Mouse (Mus musculus) heart, embryonic 10.5 days (tissue): ENCODE measurements around the gene Pts. TPM values are rescaled to one million over a fixed set of nuclear protein-coding genes. Genes with fewer than 3 reads are reported as not detected.

ENCODE experiments used
- DNase-seq: peaks from one replicate; pipeline ENCODE4 v3.0.0-alpha.2; 2017; ENCODE audit warnings: low spot score
- H3K27ac ChIP-seq: fragments of 300-500 bp; sonication (generic); 2 replicates; pipeline ENCODE4 v1.5.1; 2016; ENCODE audit warnings: mild to moderate bottlenecking
- H3K27me3 ChIP-seq: fragments of 300-500 bp; sonication (generic); 2 replicates; pipeline ENCODE4 v1.6.1; 2016; ENCODE audit warnings: mild to moderate bottlenecking; ENCODE audit not compliant: poor library complexity, insufficient read depth, severe bottlenecking
- H3K36me3 ChIP-seq: fragments of 300-500 bp; sonication (generic); 2 replicates; pipeline ENCODE4 v1.6.1; 2016; ENCODE audit warnings: mild to moderate bottlenecking, moderate library complexity
- H3K4me1 ChIP-seq: fragments of 300-500 bp; sonication (generic); 2 replicates; pipeline ENCODE4 v1.6.1; 2016; ENCODE audit warnings: mild to moderate bottlenecking
- H3K4me3 ChIP-seq: fragments of 300-500 bp; sonication (generic); 2 replicates; pipeline ENCODE4 v1.5.1; 2016; ENCODE audit warnings: mild to moderate bottlenecking, moderate library complexity
- H3K9me3 ChIP-seq: fragments of 300-500 bp; sonication (generic); 2 replicates; pipeline ENCODE4 v1.6.1; 2016; ENCODE audit warnings: mild to moderate bottlenecking, moderate library complexity
- WGBS: fragments of 180-500 bp; shearing (Covaris S2); methylation state at CpG from one replicate; pipeline ENCODE4 v1.1.7; 2016; 5-methylcytosine and 5-hydroxymethylcytosine counted together
- polyA plus RNA-seq: library from polyadenylated mRNA; unstranded; fragments of >200 nt; fragmentation: Nextera tagmentation; extraction: Ambion mirVana; gene quantifications from 2 replicates; pipeline ENCODE4 v1.2.1, GENCODE M21; 2016

Gene Pts
- polyA plus RNA-seq, 1 experiment from 2014 or later, result 78.6 TPM

GRCm38 (mm10) chr9:50548936-50549335 is 20.4 kb upstream of the Pts start:
- Histone ChIP-seq H3K27me3 (no peaks in the 10 kb centered on the region), H3K9me3 (no peaks in the 10 kb centered on the region), H3K4me3 (no peak overlapping the region), H3K4me1 (peaks cover 2% of the 10 kb centered on the region; the same call in 1 of the 2 replicates), H3K36me3 (no peaks in the 10 kb centered on the region), H3K27ac (no peak overlapping the region)
- WGBS, result 84% methylated on average over 4 of the region's 4 CpGs
- DNase-seq, result no peak

GRCm38 (mm10) chr9:50547859-50548478 is 19.4 kb upstream of the Pts start:
- H3K27me3 ChIP-seq, result no peaks in the 10 kb centered on the region
- no peaks in the 10 kb centered on the region for H3K9me3 ChIP-seq
- WGBS, result 29% methylated on average over 5 of the region's 5 CpGs
- H3K27ac ChIP-seq, result no peak overlapping the region
- no peak overlapping the region for H3K4me3 ChIP-seq
- no peaks in the 10 kb centered on the region; the same call in 1 of the 2 replicates for H3K4me1 ChIP-seq
- no peak for DNase-seq
- H3K36me3 ChIP-seq, result no peaks in the 10 kb centered on the region

GRCm38 (mm10) chr9:50542401-50542800 is 13.9 kb upstream of the Pts start:
- DNase-seq, result no peak
- no peaks in the 10 kb centered on the region for H3K9me3 ChIP-seq
- no peaks in the 10 kb centered on the region for H3K27me3 ChIP-seq
- no peak overlapping the region for H3K27ac ChIP-seq
- no peaks in the 10 kb centered on the region for H3K4me1 ChIP-seq
- H3K36me3 ChIP-seq, result no peaks in the 10 kb centered on the region
- no peak overlapping the region for H3K4me3 ChIP-seq
- 77% methylated on average over 9 of the region's 9 CpGs for WGBS

GRCm38 (mm10) chr9:50540170-50540569 is 11.6 kb upstream of the Pts start:
- Histone ChIP-seq H3K4me3 (no peak overlapping the region), H3K27me3 (no peaks in the 10 kb centered on the region), H3K9me3 (no peaks in the 10 kb centered on the region), H3K27ac (no peak overlapping the region), H3K4me1 (no peaks in the 10 kb centered on the region), H3K36me3 (no peaks in the 10 kb centered on the region)
- whole genome bisulfite sequencing, result 71% methylated on average over 7 of the region's 7 CpGs
- no peak for DNase-seq

- H3K27ac ChIP-seq, result no peak overlapping the region
- H3K27me3 ChIP-seq, result no peaks in the 10 kb centered on the region
- no peak overlapping the region for H3K4me3 ChIP-seq
- no peaks in the 10 kb centered on the region for H3K36me3 ChIP-seq
- DNase-seq, result no peak
- H3K4me1 ChIP-seq, result no peaks in the 10 kb centered on the region
- H3K9me3 ChIP-seq, result no peaks in the 10 kb centered on the region
- WGBS, result 61% methylated on average over 4 of the region's 4 CpGs
These were observed 8.8 kb upstream of the Pts start for GRCm38 (mm10) chr9:50537295-50537694.

- no peaks in the 10 kb centered on the region for H3K4me1 ChIP-seq
- no peaks in the 10 kb centered on the region for H3K9me3 ChIP-seq
- H3K27ac ChIP-seq, result no peak overlapping the region
- DNase-seq, result no peak
- no peaks in the 10 kb centered on the region for H3K36me3 ChIP-seq
- no peak overlapping the region for H3K4me3 ChIP-seq
- WGBS, result 73% methylated on average over 7 of the region's 7 CpGs
- no peaks in the 10 kb centered on the region for H3K27me3 ChIP-seq
These were observed 8.1 kb upstream of the Pts start for GRCm38 (mm10) chr9:50536603-50537135.

GRCm38 (mm10) chr9:50535930-50536329 is 7.4 kb upstream of the Pts start:
- Histone ChIP-seq H3K9me3 (no peaks in the 10 kb centered on the region), H3K4me3 (no peak overlapping the region), H3K27me3 (no peaks in the 10 kb centered on the region), H3K27ac (no peak overlapping the region), H3K36me3 (no peaks in the 10 kb centered on the region), H3K4me1 (no peaks in the 10 kb centered on the region)
- DNase-seq, result no peak
- WGBS, result 82% methylated on average over 5 of the region's 5 CpGs

- Histone ChIP-seq H3K36me3 (no peaks in the 10 kb centered on the region), H3K4me3 (no peak overlapping the region), H3K4me1 (no peaks in the 10 kb centered on the region), H3K27me3 (no peaks in the 10 kb centered on the region), H3K27ac (no peak overlapping the region), H3K9me3 (no peaks in the 10 kb centered on the region)
- no peak for DNase-seq
- 70% methylated on average over 3 of the region's 3 CpGs for WGBS
These were observed 5.3 kb upstream of the Pts start for GRCm38 (mm10) chr9:50533791-50534190.

- H3K36me3 ChIP-seq, result no peaks in the 10 kb centered on the region
- DNase-seq, result no peak
- 77% methylated on average over 11 of the region's 11 CpGs for WGBS
- no peaks in the 10 kb centered on the region for H3K9me3 ChIP-seq
- no peak overlapping the region for H3K27ac ChIP-seq
- H3K27me3 ChIP-seq, result no peaks in the 10 kb centered on the region
- no peaks in the 10 kb centered on the region for H3K4me1 ChIP-seq
- no peak overlapping the region for H3K4me3 ChIP-seq
These were observed 4.8 kb upstream of the Pts start for GRCm38 (mm10) chr9:50533328-50533727.

- no peak overlapping the region for H3K4me3 ChIP-seq
- no peak overlapping the region for H3K27ac ChIP-seq
- no peaks in the 10 kb centered on the region for H3K36me3 ChIP-seq
- WGBS, result 26% methylated on average over 2 of the region's 2 CpGs
- no peaks in the 10 kb centered on the region for H3K27me3 ChIP-seq
- peaks cover 15% of the 10 kb centered on the region for H3K4me1 ChIP-seq
- no peak for DNase-seq
- no peaks in the 10 kb centered on the region for H3K9me3 ChIP-seq
These were observed 2.4 kb upstream of the Pts start for GRCm38 (mm10) chr9:50530890-50531289.

- H3K4me1 ChIP-seq, result peaks cover 15% of the 10 kb centered on the region
- no peak for DNase-seq
- H3K4me3 ChIP-seq, result peak overlapping the region; percentile 85
- WGBS, result 44% methylated on average over 7 of the region's 7 CpGs
- H3K36me3 ChIP-seq, result peaks cover 6% of the 10 kb centered on the region; the same call in 1 of the 2 replicates
- H3K9me3 ChIP-seq, result no peaks in the 10 kb centered on the region
- no peaks in the 10 kb centered on the region for H3K27me3 ChIP-seq
- H3K27ac ChIP-seq, result peak overlapping the region; percentile 96; the same call in 1 of the 2 replicates
These were observed 664 bp downstream of the Pts start for GRCm38 (mm10) chr9:50527860-50528259.

- H3K27me3 ChIP-seq, result no peaks in the 10 kb centered on the region
- H3K4me3 ChIP-seq, result no peak overlapping the region
- 74% methylated on average over 5 of the region's 5 CpGs for WGBS
- peaks cover 15% of the 10 kb centered on the region for H3K4me1 ChIP-seq
- no peak overlapping the region for H3K27ac ChIP-seq
- DNase-seq, result no peak
- peaks cover 13% of the 10 kb centered on the region for H3K36me3 ChIP-seq
- H3K9me3 ChIP-seq, result no peaks in the 10 kb centered on the region
These were observed 2.9 kb downstream of the Pts start for GRCm38 (mm10) chr9:50525585-50525984.

- Histone ChIP-seq H3K27ac (no peak overlapping the region), H3K4me1 (peaks cover 15% of the 10 kb centered on the region), H3K27me3 (no peaks in the 10 kb centered on the region), H3K4me3 (no peak overlapping the region), H3K36me3 (peaks cover 15% of the 10 kb centered on the region), H3K9me3 (no peaks in the 10 kb centered on the region)
- no peak for DNase-seq
- 88% methylated on average over 5 of the region's 5 CpGs for WGBS
These were observed 3.6 kb downstream of the Pts start for GRCm38 (mm10) chr9:50524936-50525335.

GRCm38 (mm10) chr9:50522574-50522973 is 6.0 kb downstream of the Pts start:
- H3K36me3 ChIP-seq, result peaks cover 15% of the 10 kb centered on the region
- no peaks in the 10 kb centered on the region for H3K27me3 ChIP-seq
- DNase-seq, result no peak
- peaks cover 10% of the 10 kb centered on the region for H3K4me1 ChIP-seq
- WGBS, result 79% methylated on average over 5 of the region's 5 CpGs
- H3K27ac ChIP-seq, result no peak overlapping the region
- H3K9me3 ChIP-seq, result no peaks in the 10 kb centered on the region
- no peak overlapping the region for H3K4me3 ChIP-seq
